Mouse (Mus musculus): ENCODE measurements around the gene Igfbp3. TPM values are rescaled to one million over a fixed set of nuclear protein-coding genes. Genes with fewer than 3 reads are reported as not detected.
A peak's percentile ranks its signal among the peaks of the same experiment; 100 is the strongest.

Igfbp3 gene
- polyA plus RNA-seq, 1 experiment from 2014 or later = 45.9 TPM

DNA sequence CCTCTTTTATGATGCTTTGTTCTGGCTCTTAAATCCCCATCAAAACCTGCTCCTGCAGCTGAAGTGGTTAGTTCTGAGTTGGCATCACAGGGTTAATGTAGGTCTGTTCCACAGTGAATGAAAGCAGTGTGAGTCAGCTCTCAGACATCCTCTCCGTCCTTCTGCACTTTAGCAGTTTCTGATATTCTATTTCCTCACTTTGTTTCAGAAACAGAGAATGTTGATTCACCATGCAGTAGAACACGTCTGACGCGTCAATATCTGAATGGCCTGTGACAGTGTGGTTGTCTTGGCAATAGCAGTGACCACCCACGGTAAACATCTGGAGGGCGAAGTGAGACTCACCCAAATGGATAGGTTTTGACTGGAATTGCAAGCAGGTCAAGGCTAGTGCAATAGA, 24.0 kb upstream of the Igfbp3 start:
- no peak; the same call in 1 of the 2 replicates for TF ChIP-seq EP300 (IDR thresholded peaks at IDR 0.05)
- TF ChIP-seq CTCF (IDR thresholded peaks at IDR 0.05) = no peak
- Histone ChIP-seq H3K4me1 (ENCODE audit: insufficient read depth, low read depth, low read length) (no peaks in the 10 kb centered on the region), H3K9me3 (ENCODE audit: low read length) (no peaks in the 10 kb centered on the region), H3K36me3 (ENCODE audit: insufficient read depth, low read length) (no peaks in the 10 kb centered on the region), H3K4me3 (ENCODE audit: low read depth, low read length) (no peak overlapping the region), H3K27me3 (replicated peaks; ENCODE audit: insufficient read depth, low read length) (no peaks in the 10 kb centered on the region), H3K9ac (replicated peaks; ENCODE audit: low read depth) (no peak overlapping the region), H3K27ac (ENCODE audit: low read length) (no peak overlapping the region), H3K4me2 (replicated peaks; ENCODE audit: low read depth, low read length) (no peak overlapping the region)
- peak; percentile 70 for ATAC-seq
- DNase-seq (ENCODE audit: low spot score) = peak; percentile 71
- 25% methylated on average over 6 of the region's 6 CpGs for WGBS

DNA sequence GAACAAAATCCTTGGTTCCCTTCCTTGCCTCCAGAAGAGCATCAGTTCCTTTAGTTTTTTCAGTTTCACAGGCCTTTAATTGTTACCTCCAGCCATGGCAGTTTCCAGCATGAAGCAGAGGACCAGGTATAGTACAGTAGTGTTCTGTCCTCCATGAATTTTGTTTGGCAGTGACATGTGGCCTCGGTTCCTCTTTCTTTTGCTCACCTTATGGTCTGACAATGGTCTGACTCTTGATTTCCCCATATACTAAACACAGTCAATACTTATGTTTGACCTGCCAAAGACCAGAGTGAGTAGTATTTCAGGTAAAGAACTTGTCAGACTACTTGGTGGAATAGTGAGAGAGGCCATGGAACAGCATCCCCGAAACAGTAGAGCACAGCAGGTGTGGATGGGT, 23.0 kb upstream of the Igfbp3 start:
- Histone ChIP-seq H3K27me3 (replicated peaks; ENCODE audit: insufficient read depth, low read length) (no peaks in the 10 kb centered on the region), H3K4me1 (ENCODE audit: insufficient read depth, low read depth, low read length) (no peaks in the 10 kb centered on the region), H3K9me3 (ENCODE audit: low read length) (no peaks in the 10 kb centered on the region), H3K4me3 (ENCODE audit: low read depth, low read length) (no peak overlapping the region), H3K4me2 (replicated peaks; ENCODE audit: low read depth, low read length) (no peak overlapping the region), H3K36me3 (ENCODE audit: insufficient read depth, low read length) (no peaks in the 10 kb centered on the region), H3K27ac (ENCODE audit: low read length) (no peak overlapping the region), H3K9ac (replicated peaks; ENCODE audit: low read depth) (no peak overlapping the region)
- 74% methylated on average over 2 of the region's 2 CpGs for WGBS
- no peak for ATAC-seq
- TF ChIP-seq EP300 (IDR thresholded peaks at IDR 0.05) (no peak), CTCF (IDR thresholded peaks at IDR 0.05) (no peak)
- no peak for DNase-seq (ENCODE audit: low spot score)

DNA sequence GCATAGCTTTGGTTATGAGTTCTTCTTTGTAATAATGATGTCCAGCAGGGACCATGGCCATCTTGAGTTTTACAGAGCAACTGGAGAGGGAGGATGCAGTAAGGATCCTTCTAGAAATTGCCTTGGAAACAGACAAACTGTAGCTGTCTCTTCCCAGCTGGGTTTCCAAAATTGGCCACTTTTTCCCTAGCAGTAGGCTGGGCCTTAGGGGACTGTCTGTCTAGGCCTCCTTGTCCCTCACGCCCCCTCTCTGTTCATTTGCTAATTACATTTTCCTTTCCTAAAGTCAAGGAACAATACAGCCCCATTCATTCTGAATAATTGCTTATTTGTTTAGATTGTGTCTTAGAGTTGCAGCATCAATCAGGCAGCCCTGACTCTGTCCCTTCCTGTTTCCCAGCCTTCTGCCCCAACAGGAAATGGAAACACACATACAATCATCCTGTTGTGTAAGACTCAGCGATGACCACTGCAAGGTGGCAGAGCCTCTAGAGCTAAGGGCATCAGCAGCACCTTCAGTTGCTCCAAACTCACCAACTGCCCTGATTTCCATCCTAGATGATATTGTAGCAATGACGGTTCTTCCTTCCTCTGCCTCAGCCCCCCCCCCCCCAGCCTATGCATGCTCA, 21.4 kb upstream of the Igfbp3 start:
- Histone ChIP-seq H3K9me3 (ENCODE audit: low read length) (no peaks in the 10 kb centered on the region), H3K4me3 (ENCODE audit: low read depth, low read length) (no peak overlapping the region), H3K27ac (ENCODE audit: low read length) (no peak overlapping the region), H3K4me1 (ENCODE audit: insufficient read depth, low read depth, low read length) (no peaks in the 10 kb centered on the region), H3K9ac (replicated peaks; ENCODE audit: low read depth) (no peak overlapping the region), H3K4me2 (replicated peaks; ENCODE audit: low read depth, low read length) (no peak overlapping the region), H3K27me3 (replicated peaks; ENCODE audit: insufficient read depth, low read length) (no peaks in the 10 kb centered on the region), H3K36me3 (ENCODE audit: insufficient read depth, low read length) (no peaks in the 10 kb centered on the region)
- peak; percentile 18; the same call in 1 of the 2 replicates for ATAC-seq
- TF ChIP-seq CTCF (IDR thresholded peaks at IDR 0.05) = 0 out of 2 replicates have a peak, but pooled peaks have one; percentile 4
- peak; percentile 33; the same call in 1 of the 2 replicates for TF ChIP-seq EP300 (IDR thresholded peaks at IDR 0.05)
- DNase-seq (ENCODE audit: low spot score) = no peak
- 56% methylated on average over 3 of the region's 3 CpGs for WGBS

DNA sequence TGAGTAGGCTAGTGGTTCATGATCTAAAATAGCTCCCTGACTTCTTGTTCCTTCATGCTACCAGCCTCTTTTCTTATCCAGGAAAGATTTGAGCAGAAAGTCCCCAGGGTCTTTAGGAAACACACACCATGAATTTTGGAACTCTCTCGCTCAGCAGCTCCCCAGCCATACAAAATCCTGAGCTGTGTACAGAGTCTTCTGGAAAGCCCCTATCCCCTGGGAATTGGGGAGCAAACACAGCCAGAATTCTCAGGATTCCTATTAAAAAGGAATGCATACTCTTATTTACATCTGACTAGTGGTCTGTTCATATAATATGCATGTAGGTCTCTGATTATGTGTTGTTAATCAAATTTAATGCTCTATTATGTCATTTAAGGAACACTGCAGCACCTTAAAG, 20.7 kb upstream of the Igfbp3 start:
- Histone ChIP-seq H3K36me3 (ENCODE audit: insufficient read depth, low read length) (no peaks in the 10 kb centered on the region), H3K9me3 (ENCODE audit: low read length) (no peaks in the 10 kb centered on the region), H3K4me2 (replicated peaks; ENCODE audit: low read depth, low read length) (no peak overlapping the region), H3K9ac (replicated peaks; ENCODE audit: low read depth) (no peak overlapping the region), H3K4me1 (ENCODE audit: insufficient read depth, low read depth, low read length) (no peaks in the 10 kb centered on the region), H3K27ac (ENCODE audit: low read length) (no peak overlapping the region), H3K4me3 (ENCODE audit: low read depth, low read length) (no peak overlapping the region), H3K27me3 (replicated peaks; ENCODE audit: insufficient read depth, low read length) (no peaks in the 10 kb centered on the region)
- DNase-seq (ENCODE audit: low spot score) (no peak), ATAC-seq (no peak)
- no peak for TF ChIP-seq CTCF (IDR thresholded peaks at IDR 0.05)
- no peak for TF ChIP-seq EP300 (IDR thresholded peaks at IDR 0.05)
- 86% methylated on average over 1 of the region's 1 CpGs for WGBS

DNA sequence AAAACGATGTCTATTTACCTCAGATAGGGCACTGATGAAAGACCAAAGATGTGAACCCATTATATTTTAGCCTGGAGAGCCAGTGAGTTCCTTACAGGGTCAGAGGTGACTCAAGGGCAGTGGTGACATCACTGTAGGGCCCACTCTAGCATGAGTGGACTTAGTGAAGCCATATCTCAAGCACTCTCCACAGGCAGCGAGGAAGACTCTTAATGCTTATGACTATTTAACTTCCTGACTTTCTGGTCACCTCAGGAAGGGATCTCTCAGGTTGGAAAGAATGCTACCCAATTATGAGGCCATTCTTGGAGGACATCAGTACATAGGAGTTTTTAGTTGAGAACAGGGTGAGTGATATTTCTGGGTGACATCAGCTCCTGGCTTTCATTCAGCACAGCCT, 19.6 kb upstream of the Igfbp3 start:
- no peak overlapping the region for H3K27ac ChIP-seq (ENCODE audit: low read length)
- WGBS = 50% methylated on average over 2 of the region's 2 CpGs
- H3K4me1 ChIP-seq (ENCODE audit: insufficient read depth, low read depth, low read length) = no peaks in the 10 kb centered on the region
- no peaks in the 10 kb centered on the region for H3K9me3 ChIP-seq (ENCODE audit: low read length)
- DNase-seq (ENCODE audit: low spot score) (peak; percentile 56), ATAC-seq (peak; percentile 69)
- no peaks in the 10 kb centered on the region for H3K27me3 ChIP-seq (replicated peaks; ENCODE audit: insufficient read depth, low read length)
- H3K9ac ChIP-seq (replicated peaks; ENCODE audit: low read depth) = no peak overlapping the region
- no peak overlapping the region for H3K4me3 ChIP-seq (ENCODE audit: low read depth, low read length)
- H3K36me3 ChIP-seq (ENCODE audit: insufficient read depth, low read length) = no peaks in the 10 kb centered on the region
- no peak for TF ChIP-seq EP300 (IDR thresholded peaks at IDR 0.05)
- TF ChIP-seq CTCF (IDR thresholded peaks at IDR 0.05) = no peak
- no peak overlapping the region for H3K4me2 ChIP-seq (replicated peaks; ENCODE audit: low read depth, low read length)

DNA sequence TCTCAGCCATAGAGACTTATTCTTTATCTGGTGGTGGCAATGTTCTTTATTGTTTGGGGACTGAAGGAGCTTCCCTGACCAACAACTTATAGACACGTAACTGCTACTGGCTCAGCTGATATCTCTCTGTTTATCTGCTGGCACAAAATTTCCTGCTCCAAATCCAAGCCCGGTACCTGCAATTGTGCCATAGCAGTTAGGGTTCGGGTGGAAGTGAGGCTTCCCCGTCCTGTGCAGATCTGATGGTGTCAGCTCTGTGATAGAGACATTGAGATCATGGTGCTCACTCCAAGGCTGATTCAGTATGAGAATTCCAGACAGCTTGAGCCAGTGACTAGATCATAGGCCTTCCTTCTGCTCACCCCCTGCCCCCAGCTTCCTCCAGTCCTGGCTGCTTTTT, 18.2 kb upstream of the Igfbp3 start:
- no peaks in the 10 kb centered on the region for H3K27me3 ChIP-seq (replicated peaks; ENCODE audit: insufficient read depth, low read length)
- H3K4me1 ChIP-seq (ENCODE audit: insufficient read depth, low read depth, low read length) = no peaks in the 10 kb centered on the region
- DNase-seq (ENCODE audit: low spot score) (no peak), ATAC-seq (no peak)
- no peak overlapping the region for H3K4me3 ChIP-seq (ENCODE audit: low read depth, low read length)
- no peak overlapping the region for H3K27ac ChIP-seq (ENCODE audit: low read length)
- H3K9ac ChIP-seq (replicated peaks; ENCODE audit: low read depth) = no peak overlapping the region
- H3K9me3 ChIP-seq (ENCODE audit: low read length) = no peaks in the 10 kb centered on the region
- H3K36me3 ChIP-seq (ENCODE audit: insufficient read depth, low read length) = no peaks in the 10 kb centered on the region
- H3K4me2 ChIP-seq (replicated peaks; ENCODE audit: low read depth, low read length) = no peak overlapping the region
- WGBS = 90% methylated on average over 4 of the region's 4 CpGs
- TF ChIP-seq CTCF (IDR thresholded peaks at IDR 0.05) = no peak
- no peak for TF ChIP-seq EP300 (IDR thresholded peaks at IDR 0.05)

DNA sequence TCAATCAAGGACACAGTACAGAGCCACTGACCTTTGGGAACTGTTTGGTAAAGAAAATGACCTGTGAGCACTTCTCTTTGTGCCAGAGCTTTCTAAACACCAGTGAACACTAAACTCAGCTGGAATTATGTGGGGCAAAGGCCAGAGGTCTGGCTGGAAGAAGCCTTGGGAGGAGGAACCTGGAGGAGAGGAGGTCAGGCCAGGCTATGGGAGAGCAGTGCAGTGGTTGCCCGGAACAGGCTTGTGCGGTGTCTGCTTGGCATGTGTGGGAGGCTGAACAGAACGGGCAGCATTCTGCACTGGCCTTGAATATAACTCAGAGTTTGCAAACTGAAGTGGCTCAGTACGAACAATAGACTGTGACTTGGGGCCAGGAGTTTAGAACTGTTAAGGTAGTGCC, 16.3 kb upstream of the Igfbp3 start:
- no peak for TF ChIP-seq CTCF (IDR thresholded peaks at IDR 0.05)
- no peak for TF ChIP-seq EP300 (IDR thresholded peaks at IDR 0.05)

More for the DNA sequence above, 16.3 kb upstream of the Igfbp3 start:
- Histone ChIP-seq H3K36me3 (ENCODE audit: insufficient read depth, low read length) (no peaks in the 10 kb centered on the region), H3K27me3 (replicated peaks; ENCODE audit: insufficient read depth, low read length) (no peaks in the 10 kb centered on the region), H3K27ac (ENCODE audit: low read length) (no peak overlapping the region), H3K4me2 (replicated peaks; ENCODE audit: low read depth, low read length) (no peak overlapping the region), H3K4me3 (ENCODE audit: low read depth, low read length) (no peak overlapping the region), H3K4me1 (ENCODE audit: insufficient read depth, low read depth, low read length) (no peaks in the 10 kb centered on the region), H3K9me3 (ENCODE audit: low read length) (no peaks in the 10 kb centered on the region), H3K9ac (replicated peaks; ENCODE audit: low read depth) (no peak overlapping the region)
- DNase-seq (ENCODE audit: low spot score) = no peak
- no peak for ATAC-seq
- WGBS = 56% methylated on average over 4 of the region's 4 CpGs

Data from lung, postnatal 0 days (tissue).